Mouse (Mus musculus): ENCODE measurements around the gene Bcl11a. TPM values are rescaled to one million over a fixed set of nuclear protein-coding genes. Genes with fewer than 3 reads are reported as not detected.
A peak's percentile ranks its signal among the peaks of the same experiment; 100 is the strongest.

Gene Bcl11a
- polyA plus RNA-seq, 1 experiment from 2014 or later: 107 TPM

DNA sequence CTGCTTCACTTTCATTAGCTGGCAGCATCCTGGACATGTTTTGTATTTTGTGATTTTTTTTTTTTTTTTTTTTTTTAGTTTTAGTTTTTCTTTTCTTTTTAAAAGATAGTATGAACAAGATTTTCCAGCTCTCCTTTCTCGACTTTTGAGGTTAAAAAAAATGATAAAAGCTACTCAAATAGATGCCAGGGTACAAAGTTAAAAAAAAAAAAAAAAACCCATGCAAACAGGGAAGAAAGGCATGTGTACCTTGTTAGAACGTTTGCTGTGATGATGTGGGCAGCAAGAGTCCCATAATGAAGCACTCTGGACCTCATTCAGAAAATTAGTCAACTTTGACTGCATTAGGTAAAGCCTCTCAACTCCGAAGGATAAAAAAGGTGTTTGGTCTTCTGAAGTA, 6.2 kb downstream of the Bcl11a start:
- WGBS: 38% methylated on average over 3 of the region's 3 CpGs

DNA sequence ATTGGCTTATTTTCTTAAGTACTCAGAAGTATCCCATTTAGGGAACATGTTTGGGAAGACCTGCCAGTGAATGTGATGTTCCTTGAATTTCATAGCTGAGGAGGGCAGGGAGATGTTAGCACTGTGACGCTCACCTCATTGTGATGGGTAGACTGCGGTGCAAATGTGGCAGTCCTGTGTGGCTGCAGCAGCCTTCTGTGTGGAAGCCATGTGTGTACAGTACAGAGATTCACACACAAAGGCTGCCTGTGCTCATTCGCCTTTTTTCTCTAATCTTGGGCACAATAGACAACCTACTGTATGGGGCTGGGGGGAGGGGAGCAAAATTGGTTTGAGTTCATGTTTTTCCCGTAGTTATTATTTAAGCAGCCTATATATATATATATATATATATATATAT, 6.7 kb downstream of the Bcl11a start:
- no peak for ATAC-seq
- 34% methylated on average over 4 of the region's 4 CpGs for WGBS

More for the DNA sequence above, 6.2 kb downstream of the Bcl11a start:
- no peak for ATAC-seq
- Histone ChIP-seq H3K4me3 (ENCODE audit: low read depth, low read length) (peak overlapping the region; percentile 11; the same call in 1 of the 2 replicates), H3K9ac (ENCODE audit: low read depth, low read length) (peak overlapping the region; percentile 48), H3K36me3 (ENCODE audit: control insufficient read depth, insufficient read depth, low read length) (peaks cover 4% of the 10 kb centered on the region; the same call in 1 of the 2 replicates), H3K4me1 (ENCODE audit: control insufficient read depth, insufficient read depth, low read length) (peaks cover 46% of the 10 kb centered on the region), H3K9me3 (replicated peaks; ENCODE audit: control insufficient read depth, low read length, poor library complexity, severe bottlenecking) (no peaks in the 10 kb centered on the region), H3K27ac (ENCODE audit: low read length) (peak overlapping the region; percentile 76), H3K27me3 (ENCODE audit: control insufficient read depth, insufficient read depth, low read depth, low read length) (no peaks in the 10 kb centered on the region), H3K4me2 (ENCODE audit: low read length) (peak overlapping the region; percentile 99)

DNA sequence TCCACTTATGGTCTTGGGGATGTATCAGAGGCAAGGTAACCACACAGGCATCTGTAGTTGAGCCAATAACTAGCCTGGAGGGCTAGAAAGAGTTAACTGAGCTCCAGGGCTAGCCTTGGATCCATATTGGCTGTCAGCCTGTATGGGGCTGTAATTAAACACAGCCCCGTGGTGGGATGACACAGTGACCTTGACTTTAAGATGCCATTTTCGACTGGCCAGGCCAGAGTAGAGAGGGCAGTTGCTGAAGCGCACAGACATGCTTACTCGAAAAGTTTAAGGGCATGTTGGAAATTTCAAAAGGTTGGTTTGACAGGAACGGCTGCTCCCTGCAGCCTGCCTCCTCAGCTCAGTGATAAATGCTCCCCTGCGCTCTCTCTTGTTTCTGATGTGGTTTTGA, 8.1 kb downstream of the Bcl11a start:
- Histone ChIP-seq H3K9me3 (replicated peaks; ENCODE audit: control insufficient read depth, low read length, poor library complexity, severe bottlenecking) (no peaks in the 10 kb centered on the region), H3K4me3 (ENCODE audit: low read depth, low read length) (0 out of 2 replicates have a peak overlapping the region, but pooled peaks have one; percentile 1), H3K4me1 (ENCODE audit: control insufficient read depth, insufficient read depth, low read length) (peaks cover 57% of the 10 kb centered on the region), H3K27ac (ENCODE audit: low read length) (peak overlapping the region; percentile 60), H3K27me3 (ENCODE audit: control insufficient read depth, insufficient read depth, low read depth, low read length) (no peaks in the 10 kb centered on the region), H3K36me3 (ENCODE audit: control insufficient read depth, insufficient read depth, low read length) (peaks cover 4% of the 10 kb centered on the region; the same call in 1 of the 2 replicates), H3K4me2 (ENCODE audit: low read length) (peak overlapping the region; percentile 49), H3K9ac (ENCODE audit: low read depth, low read length) (peak overlapping the region; percentile 53)
- 55% methylated on average over 6 of the region's 6 CpGs for WGBS
- ATAC-seq: no peak

More for the DNA sequence above, 6.7 kb downstream of the Bcl11a start:
- no peaks in the 10 kb centered on the region for H3K9me3 ChIP-seq (replicated peaks; ENCODE audit: control insufficient read depth, low read length, poor library complexity, severe bottlenecking)
- peak overlapping the region; percentile 11; the same call in 1 of the 2 replicates for H3K4me3 ChIP-seq (ENCODE audit: low read depth, low read length)
- H3K4me1 ChIP-seq (ENCODE audit: control insufficient read depth, insufficient read depth, low read length): peaks cover 51% of the 10 kb centered on the region
- peak overlapping the region; percentile 76 for H3K27ac ChIP-seq (ENCODE audit: low read length)
- H3K9ac ChIP-seq (ENCODE audit: low read depth, low read length): peak overlapping the region; percentile 51
- peak overlapping the region; percentile 53 for H3K4me2 ChIP-seq (ENCODE audit: low read length)
- no peaks in the 10 kb centered on the region for H3K27me3 ChIP-seq (ENCODE audit: control insufficient read depth, insufficient read depth, low read depth, low read length)
- peaks cover 4% of the 10 kb centered on the region; the same call in 1 of the 2 replicates for H3K36me3 ChIP-seq (ENCODE audit: control insufficient read depth, insufficient read depth, low read length)

DNA sequence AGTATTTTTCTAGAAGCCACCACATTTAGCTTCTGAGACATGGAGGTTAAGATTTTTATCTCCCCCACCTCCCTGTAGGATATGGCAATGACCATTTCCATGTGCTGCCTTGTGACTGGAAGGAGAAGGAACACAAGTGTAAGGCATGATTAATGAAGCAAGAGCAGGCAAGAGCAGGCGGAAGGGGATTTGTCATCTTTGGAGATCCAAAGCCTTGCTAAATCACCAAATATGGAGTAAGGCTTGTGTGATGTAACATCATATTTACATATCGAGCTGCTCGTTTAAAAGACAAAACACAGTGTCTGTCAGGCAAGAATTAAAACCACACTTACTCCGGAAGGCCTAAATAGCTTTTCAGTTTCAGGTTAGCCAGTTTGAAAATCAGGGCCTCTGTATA, 9.2 kb downstream of the Bcl11a start:
- Histone ChIP-seq H3K4me1 (ENCODE audit: control insufficient read depth, insufficient read depth, low read length) (peaks cover 64% of the 10 kb centered on the region), H3K36me3 (ENCODE audit: control insufficient read depth, insufficient read depth, low read length) (peaks cover 4% of the 10 kb centered on the region; the same call in 1 of the 2 replicates), H3K27ac (ENCODE audit: low read length) (peak overlapping the region; percentile 60), H3K4me2 (ENCODE audit: low read length) (peak overlapping the region; percentile 49), H3K9ac (ENCODE audit: low read depth, low read length) (0 out of 2 replicates have a peak overlapping the region, but pooled peaks have one; percentile 7), H3K4me3 (ENCODE audit: low read depth, low read length) (no peak overlapping the region), H3K9me3 (replicated peaks; ENCODE audit: control insufficient read depth, low read length, poor library complexity, severe bottlenecking) (no peaks in the 10 kb centered on the region), H3K27me3 (ENCODE audit: control insufficient read depth, insufficient read depth, low read depth, low read length) (no peaks in the 10 kb centered on the region)
- no peak for ATAC-seq
- WGBS: 66% methylated on average over 4 of the region's 4 CpGs

DNA sequence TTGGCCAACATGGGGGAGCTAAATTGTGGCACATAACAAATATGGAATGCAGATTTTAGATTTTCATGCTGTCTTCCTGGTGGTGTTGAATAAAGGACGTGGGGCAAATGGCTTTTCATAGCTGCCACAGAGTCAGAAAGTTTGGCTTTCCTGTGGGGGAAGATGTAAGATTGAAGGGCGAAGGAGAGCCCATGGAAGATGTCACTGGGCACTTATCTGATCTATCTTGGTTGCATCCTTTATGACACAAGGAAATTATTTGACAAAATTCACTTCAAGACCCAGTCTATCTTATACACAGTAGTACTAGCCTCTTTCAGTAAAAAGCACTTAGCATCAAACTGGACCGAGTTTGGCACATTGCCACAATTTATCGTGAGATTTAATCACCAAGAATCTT, 12.6 kb downstream of the Bcl11a start:
- H3K9me3 ChIP-seq (replicated peaks; ENCODE audit: control insufficient read depth, low read length, poor library complexity, severe bottlenecking): no peaks in the 10 kb centered on the region
- H3K4me2 ChIP-seq (ENCODE audit: low read length): peak overlapping the region; percentile 35
- peaks cover 4% of the 10 kb centered on the region; the same call in 1 of the 2 replicates for H3K36me3 ChIP-seq (ENCODE audit: control insufficient read depth, insufficient read depth, low read length)
- H3K9ac ChIP-seq (ENCODE audit: low read depth, low read length): peak overlapping the region; percentile 33; the same call in 1 of the 2 replicates
- H3K27ac ChIP-seq (ENCODE audit: low read length): 0 out of 2 replicates have a peak overlapping the region, but pooled peaks have one; percentile 4
- ATAC-seq: no peak
- no peak overlapping the region for H3K4me3 ChIP-seq (ENCODE audit: low read depth, low read length)
- H3K4me1 ChIP-seq (ENCODE audit: control insufficient read depth, insufficient read depth, low read length): peaks cover 69% of the 10 kb centered on the region
- 74% methylated on average over 4 of the region's 4 CpGs for WGBS
- no peaks in the 10 kb centered on the region for H3K27me3 ChIP-seq (ENCODE audit: control insufficient read depth, insufficient read depth, low read depth, low read length)

DNA sequence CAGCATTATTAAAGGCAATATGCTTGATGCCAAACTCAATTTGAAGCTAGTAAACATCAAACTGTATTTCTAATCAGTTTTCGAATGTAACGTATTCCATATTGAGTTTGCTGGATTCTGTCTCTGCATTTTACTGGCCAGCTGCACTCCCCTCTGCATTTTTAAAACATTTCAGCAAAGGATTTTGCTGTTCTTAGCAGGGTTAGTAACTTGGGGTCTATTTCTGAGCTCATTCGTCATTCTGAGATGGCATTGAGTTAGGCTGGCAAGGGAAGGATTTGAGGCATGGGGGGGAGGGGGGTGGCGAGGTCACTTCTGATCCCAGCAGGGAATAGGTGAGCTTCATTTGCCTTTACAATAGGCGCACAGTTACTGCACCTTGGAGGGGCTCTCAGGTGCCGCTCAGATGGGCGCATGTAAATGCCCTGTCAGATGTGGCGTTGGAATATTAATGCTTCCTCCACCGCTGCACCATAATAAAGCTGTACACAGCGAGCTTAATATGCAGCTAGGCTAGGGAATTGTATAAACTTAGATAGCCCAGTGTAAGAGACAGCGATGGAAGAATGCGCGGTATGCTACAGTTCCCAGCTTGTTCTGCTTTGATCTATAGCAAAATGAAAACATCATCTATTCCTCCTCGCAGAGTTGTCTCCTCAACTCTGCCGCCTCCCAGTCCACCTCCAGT, 13.7 kb downstream of the Bcl11a start:
- no peaks in the 10 kb centered on the region for H3K27me3 ChIP-seq (ENCODE audit: control insufficient read depth, insufficient read depth, low read depth, low read length)
- peak overlapping the region; percentile 62 for H3K9ac ChIP-seq (ENCODE audit: low read depth, low read length)
- H3K4me1 ChIP-seq (ENCODE audit: control insufficient read depth, insufficient read depth, low read length): peaks cover 68% of the 10 kb centered on the region
- peak overlapping the region; percentile 28 for H3K4me3 ChIP-seq (ENCODE audit: low read depth, low read length)
- peak overlapping the region; percentile 73 for H3K27ac ChIP-seq (ENCODE audit: low read length)
- ATAC-seq: peak; percentile 33; the same call in 1 of the 2 replicates
- no peaks in the 10 kb centered on the region for H3K36me3 ChIP-seq (ENCODE audit: control insufficient read depth, insufficient read depth, low read length)
- H3K4me2 ChIP-seq (ENCODE audit: low read length): peak overlapping the region; percentile 55
- no peaks in the 10 kb centered on the region for H3K9me3 ChIP-seq (replicated peaks; ENCODE audit: control insufficient read depth, low read length, poor library complexity, severe bottlenecking)
- 15% methylated on average over 15 of the region's 15 CpGs for WGBS

DNA sequence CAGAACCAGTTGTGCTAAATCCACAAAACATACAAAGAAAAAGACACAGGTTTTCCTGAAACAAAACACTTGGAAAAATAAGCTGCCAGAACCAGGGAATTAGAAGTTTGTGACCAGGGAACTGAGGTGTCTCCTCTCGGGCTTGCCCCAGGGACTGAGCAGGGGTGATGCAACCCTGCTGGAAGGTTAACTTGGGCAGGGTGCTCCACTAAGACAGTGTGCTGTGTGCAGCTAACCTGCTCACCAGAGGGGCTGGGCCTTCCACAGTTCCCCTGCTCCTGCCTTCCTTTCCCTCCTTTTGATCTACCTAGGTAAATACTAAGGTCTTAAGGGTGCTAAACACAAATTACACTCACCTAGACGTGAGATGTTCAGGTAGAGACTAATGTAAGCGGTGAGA, 14.8 kb downstream of the Bcl11a start:
- H3K27me3 ChIP-seq (ENCODE audit: control insufficient read depth, insufficient read depth, low read depth, low read length): no peaks in the 10 kb centered on the region
- H3K4me2 ChIP-seq (ENCODE audit: low read length): peak overlapping the region; percentile 13; the same call in 1 of the 2 replicates
- H3K9me3 ChIP-seq (replicated peaks; ENCODE audit: control insufficient read depth, low read length, poor library complexity, severe bottlenecking): no peaks in the 10 kb centered on the region
- no peak overlapping the region for H3K4me3 ChIP-seq (ENCODE audit: low read depth, low read length)
- no peak overlapping the region for H3K9ac ChIP-seq (ENCODE audit: low read depth, low read length)
- no peaks in the 10 kb centered on the region for H3K36me3 ChIP-seq (ENCODE audit: control insufficient read depth, insufficient read depth, low read length)
- peaks cover 72% of the 10 kb centered on the region for H3K4me1 ChIP-seq (ENCODE audit: control insufficient read depth, insufficient read depth, low read length)
- peak overlapping the region; percentile 56; the same call in 1 of the 2 replicates for H3K27ac ChIP-seq (ENCODE audit: low read length)
- 57% methylated on average over 3 of the region's 3 CpGs for WGBS
- ATAC-seq: no peak

DNA sequence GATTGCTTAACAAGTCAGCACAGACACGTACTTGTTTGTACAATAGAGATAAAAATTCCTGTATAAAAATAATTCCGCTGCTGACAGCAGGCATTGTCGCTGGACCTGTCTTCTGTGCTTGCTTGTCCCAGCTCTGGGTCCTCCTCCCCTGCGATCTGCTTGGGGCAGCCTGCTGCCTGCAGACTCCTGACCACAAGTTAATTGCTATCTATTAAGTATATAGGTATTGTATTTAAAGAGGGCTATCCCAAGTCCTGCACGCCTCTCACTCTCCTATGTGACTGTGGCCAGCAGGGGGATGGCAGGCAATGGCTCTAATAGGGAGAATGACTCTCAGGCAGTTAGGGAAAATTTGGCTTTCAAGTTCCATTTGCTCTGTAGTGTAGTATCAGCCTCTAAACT, 16.2 kb downstream of the Bcl11a start:
- Histone ChIP-seq H3K4me2 (ENCODE audit: low read length) (peak overlapping the region; percentile 37), H3K4me1 (ENCODE audit: control insufficient read depth, insufficient read depth, low read length) (peaks cover 72% of the 10 kb centered on the region)

DNA sequence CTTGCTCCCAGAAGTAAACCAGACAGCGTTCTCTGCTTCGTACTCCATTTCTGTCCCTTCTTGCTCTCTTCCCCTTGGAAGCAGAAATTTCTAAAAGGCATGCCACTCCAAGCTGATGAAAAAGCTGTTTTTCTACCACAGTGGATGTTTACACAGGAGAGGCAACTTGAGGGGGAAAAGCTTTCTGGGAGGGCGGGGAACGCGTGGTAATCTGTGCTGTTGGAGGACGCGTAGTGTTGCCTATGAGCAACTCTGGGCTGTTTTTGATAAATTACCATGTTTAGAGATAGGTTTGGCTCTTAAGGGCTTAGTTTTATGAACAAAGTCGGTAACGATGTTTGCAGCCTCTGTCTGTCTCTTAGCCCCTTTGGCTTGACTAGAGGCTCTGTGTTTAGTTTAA, 17.4 kb downstream of the Bcl11a start:
- 34% methylated on average over 9 of the region's 9 CpGs for WGBS
- H3K27me3 ChIP-seq (ENCODE audit: control insufficient read depth, insufficient read depth, low read depth, low read length): no peaks in the 10 kb centered on the region
- peak overlapping the region; percentile 15; the same call in 1 of the 2 replicates for H3K4me3 ChIP-seq (ENCODE audit: low read depth, low read length)
- peaks cover 72% of the 10 kb centered on the region for H3K4me1 ChIP-seq (ENCODE audit: control insufficient read depth, insufficient read depth, low read length)
- no peaks in the 10 kb centered on the region for H3K9me3 ChIP-seq (replicated peaks; ENCODE audit: control insufficient read depth, low read length, poor library complexity, severe bottlenecking)
- peak; percentile 27; the same call in 1 of the 2 replicates for ATAC-seq
- peak overlapping the region; percentile 48 for H3K4me2 ChIP-seq (ENCODE audit: low read length)
- peak overlapping the region; percentile 38; the same call in 1 of the 2 replicates for H3K9ac ChIP-seq (ENCODE audit: low read depth, low read length)
- H3K36me3 ChIP-seq (ENCODE audit: control insufficient read depth, insufficient read depth, low read length): no peaks in the 10 kb centered on the region
- H3K27ac ChIP-seq (ENCODE audit: low read length): peak overlapping the region; percentile 81

More for the DNA sequence above, 16.2 kb downstream of the Bcl11a start:
- Histone ChIP-seq H3K4me3 (ENCODE audit: low read depth, low read length) (no peak overlapping the region), H3K36me3 (ENCODE audit: control insufficient read depth, insufficient read depth, low read length) (no peaks in the 10 kb centered on the region), H3K9me3 (replicated peaks; ENCODE audit: control insufficient read depth, low read length, poor library complexity, severe bottlenecking) (no peaks in the 10 kb centered on the region), H3K9ac (ENCODE audit: low read depth, low read length) (peak overlapping the region; percentile 48; the same call in 1 of the 2 replicates), H3K27me3 (ENCODE audit: control insufficient read depth, insufficient read depth, low read depth, low read length) (no peaks in the 10 kb centered on the region), H3K27ac (ENCODE audit: low read length) (peak overlapping the region; percentile 81)
- 0 out of 2 replicates have a peak, but pooled peaks have one; percentile 23 for ATAC-seq
- 36% methylated on average over 5 of the region's 5 CpGs for WGBS

All from midbrain, embryonic 16.5 days (tissue).